Mouse (Mus musculus): Measurements from ENCODE around the gene 4930451I11Rik. TPM values are rescaled to one million over a fixed set of nuclear protein-coding genes. Genes with fewer than 3 reads are reported as not detected.

4930451I11Rik gene
- polyA plus RNA-seq, 1 experiment from 2014 or later = not detected

DNA sequence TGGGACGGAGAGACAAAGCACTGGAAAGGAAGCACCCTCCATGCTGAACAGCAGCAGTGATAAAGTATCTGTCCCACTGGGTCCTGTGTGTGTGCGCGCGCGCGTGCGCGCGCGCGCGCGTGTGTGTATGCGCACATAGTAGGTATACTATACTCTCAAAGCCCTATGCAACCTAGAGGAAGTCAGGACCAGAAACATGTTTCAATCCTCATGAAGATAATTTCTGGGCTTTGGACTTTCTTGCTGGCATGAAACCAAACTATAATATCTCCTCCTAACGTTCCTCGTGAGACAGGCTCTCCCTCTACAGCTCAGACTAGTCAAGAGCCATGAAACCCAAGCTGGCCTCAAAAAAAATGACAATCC, 30.4 kb downstream of the 4930451I11Rik start:
- H3K27ac ChIP-seq (ENCODE audit: low read depth, low read length) = no peak overlapping the region
- H3K9ac ChIP-seq (ENCODE audit: low read depth, low read length) = 0 out of 2 replicates have a peak overlapping the region, but pooled peaks have one; percentile 12
- WGBS = 90% methylated on average over 16 of the region's 16 CpGs

GRCm38 (mm10) chr7:126800269-126801056, 31.0 kb downstream of the 4930451I11Rik start:
- no peak for DNase-seq (ENCODE audit: low spot score)
- ATAC-seq (replicated peaks; ENCODE audit: low FRiP score) = no peak
- H3K36me3 ChIP-seq (ENCODE audit: control insufficient read depth, insufficient read depth, low read length) = peaks cover 22% of the 10 kb centered on the region
- H3K4me3 ChIP-seq (ENCODE audit: low read depth, low read length) = peak overlapping the region; percentile 97
- peak overlapping the region; percentile 84 for H3K9ac ChIP-seq (ENCODE audit: low read depth, low read length)
- H3K27ac ChIP-seq (ENCODE audit: low read depth, low read length) = peak overlapping the region; percentile 95
- peak overlapping the region; percentile 82 for H3K4me2 ChIP-seq
- no peaks in the 10 kb centered on the region for H3K9me3 ChIP-seq (ENCODE audit: control insufficient read depth, low read length)
- 57% methylated on average over 5 of the region's 5 CpGs for WGBS
- H3K27me3 ChIP-seq (replicated peaks; ENCODE audit: control insufficient read depth, insufficient read depth, low read length) = no peaks in the 10 kb centered on the region
- H3K4me1 ChIP-seq (replicated peaks; ENCODE audit: control insufficient read depth, insufficient read depth, low read length) = peaks cover 37% of the 10 kb centered on the region

More for the DNA sequence above, 30.4 kb downstream of the 4930451I11Rik start:
- H3K4me3 ChIP-seq (ENCODE audit: low read depth, low read length) = no peak overlapping the region
- peaks cover 34% of the 10 kb centered on the region for H3K4me1 ChIP-seq (replicated peaks; ENCODE audit: control insufficient read depth, insufficient read depth, low read length)
- H3K9me3 ChIP-seq (ENCODE audit: control insufficient read depth, low read length) = no peaks in the 10 kb centered on the region
- DNase-seq (ENCODE audit: low spot score) (no peak), ATAC-seq (replicated peaks; ENCODE audit: low FRiP score) (no peak)
- H3K27me3 ChIP-seq (replicated peaks; ENCODE audit: control insufficient read depth, insufficient read depth, low read length) = no peaks in the 10 kb centered on the region
- peaks cover 17% of the 10 kb centered on the region for H3K36me3 ChIP-seq (ENCODE audit: control insufficient read depth, insufficient read depth, low read length)
- H3K4me2 ChIP-seq = no peak overlapping the region

DNA sequence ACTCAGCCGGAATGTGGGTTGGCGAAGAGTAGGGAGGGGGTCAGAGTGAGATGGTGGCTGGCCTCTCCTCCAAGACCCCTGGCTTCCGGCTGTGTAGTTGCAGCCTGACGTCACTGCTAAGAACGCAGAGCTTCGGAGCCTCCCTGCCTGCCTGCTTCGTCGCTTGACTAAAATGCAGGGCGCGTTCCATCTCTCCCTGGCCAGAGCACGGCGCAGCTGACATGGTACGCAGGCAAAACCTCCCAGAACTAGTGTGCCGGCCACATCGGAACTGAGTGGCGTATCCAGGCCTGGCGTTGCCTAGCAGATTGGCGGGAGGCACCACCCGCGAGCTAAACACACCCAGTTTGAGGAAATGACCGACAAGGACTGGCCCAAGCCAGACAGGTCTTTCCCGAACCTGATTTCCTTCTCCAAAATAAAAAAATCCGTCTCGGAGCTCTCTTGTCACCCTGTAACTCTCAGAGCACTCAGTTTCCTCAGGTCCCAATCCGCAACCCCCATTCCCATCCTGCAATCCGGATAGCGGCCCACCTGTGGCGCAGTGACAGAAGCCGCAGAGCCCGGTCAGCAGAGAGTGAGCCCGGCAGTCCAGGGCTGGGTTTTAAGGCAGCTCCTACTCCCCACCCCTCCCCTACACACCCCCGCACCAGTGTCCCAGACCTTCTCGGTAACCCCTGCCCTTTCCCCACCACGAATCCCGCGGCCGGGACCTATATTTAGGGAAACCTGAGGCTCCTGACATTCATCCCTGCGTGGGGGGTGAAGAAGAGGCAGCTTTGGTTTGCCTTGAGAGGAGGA, 31.8 kb downstream of the 4930451I11Rik start:
- H3K9ac ChIP-seq (ENCODE audit: low read depth, low read length) = peak overlapping the region; percentile 84
- DNase-seq (ENCODE audit: low spot score) (peak; percentile 83), ATAC-seq (replicated peaks; ENCODE audit: low FRiP score) (peak; percentile 76)
- H3K4me1 ChIP-seq (replicated peaks; ENCODE audit: control insufficient read depth, insufficient read depth, low read length) = peaks cover 44% of the 10 kb centered on the region
- H3K36me3 ChIP-seq (ENCODE audit: control insufficient read depth, insufficient read depth, low read length) = peaks cover 28% of the 10 kb centered on the region
- H3K4me3 ChIP-seq (ENCODE audit: low read depth, low read length) = peak overlapping the region; percentile 97
- H3K9me3 ChIP-seq (ENCODE audit: control insufficient read depth, low read length) = no peaks in the 10 kb centered on the region
- no peaks in the 10 kb centered on the region for H3K27me3 ChIP-seq (replicated peaks; ENCODE audit: control insufficient read depth, insufficient read depth, low read length)
- 2% methylated on average over 38 of the region's 38 CpGs for WGBS
- peak overlapping the region; percentile 82 for H3K4me2 ChIP-seq
- H3K27ac ChIP-seq (ENCODE audit: low read depth, low read length) = peak overlapping the region; percentile 95

DNA sequence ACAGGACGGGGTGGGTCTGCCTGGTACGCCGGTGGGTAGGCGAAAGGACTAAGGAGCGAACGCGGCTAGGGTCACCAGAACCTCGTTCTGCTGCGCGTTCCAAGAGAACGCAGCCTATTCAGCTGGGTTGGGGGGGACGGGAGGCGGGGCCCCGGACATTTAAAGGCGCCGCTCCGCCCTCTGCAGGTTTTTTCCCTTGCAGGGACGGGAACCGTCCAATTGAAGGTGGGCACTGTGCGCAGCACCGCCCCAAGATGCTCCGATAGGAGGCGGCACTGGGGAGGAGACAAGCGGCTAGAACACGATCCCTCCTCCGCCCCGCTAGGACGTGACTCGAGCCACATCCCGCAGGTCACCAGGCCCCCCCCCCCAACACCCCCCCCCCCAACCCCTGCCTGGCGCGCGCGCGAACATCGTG, 32.4 kb downstream of the 4930451I11Rik start:
- Histone ChIP-seq H3K4me3 (ENCODE audit: low read depth, low read length) (peak overlapping the region; percentile 97), H3K4me2 (peak overlapping the region; percentile 82), H3K27ac (ENCODE audit: low read depth, low read length) (peak overlapping the region; percentile 98), H3K9me3 (ENCODE audit: control insufficient read depth, low read length) (no peaks in the 10 kb centered on the region), H3K9ac (ENCODE audit: low read depth, low read length) (peak overlapping the region; percentile 97), H3K27me3 (replicated peaks; ENCODE audit: control insufficient read depth, insufficient read depth, low read length) (no peaks in the 10 kb centered on the region), H3K36me3 (ENCODE audit: control insufficient read depth, insufficient read depth, low read length) (peaks cover 30% of the 10 kb centered on the region), H3K4me1 (replicated peaks; ENCODE audit: control insufficient read depth, insufficient read depth, low read length) (peaks cover 49% of the 10 kb centered on the region)
- DNase-seq (ENCODE audit: low spot score) (peak; percentile 93), ATAC-seq (replicated peaks; ENCODE audit: low FRiP score) (peak; percentile 93)
- under 1% methylated on average over 36 of the region's 36 CpGs for WGBS

DNA sequence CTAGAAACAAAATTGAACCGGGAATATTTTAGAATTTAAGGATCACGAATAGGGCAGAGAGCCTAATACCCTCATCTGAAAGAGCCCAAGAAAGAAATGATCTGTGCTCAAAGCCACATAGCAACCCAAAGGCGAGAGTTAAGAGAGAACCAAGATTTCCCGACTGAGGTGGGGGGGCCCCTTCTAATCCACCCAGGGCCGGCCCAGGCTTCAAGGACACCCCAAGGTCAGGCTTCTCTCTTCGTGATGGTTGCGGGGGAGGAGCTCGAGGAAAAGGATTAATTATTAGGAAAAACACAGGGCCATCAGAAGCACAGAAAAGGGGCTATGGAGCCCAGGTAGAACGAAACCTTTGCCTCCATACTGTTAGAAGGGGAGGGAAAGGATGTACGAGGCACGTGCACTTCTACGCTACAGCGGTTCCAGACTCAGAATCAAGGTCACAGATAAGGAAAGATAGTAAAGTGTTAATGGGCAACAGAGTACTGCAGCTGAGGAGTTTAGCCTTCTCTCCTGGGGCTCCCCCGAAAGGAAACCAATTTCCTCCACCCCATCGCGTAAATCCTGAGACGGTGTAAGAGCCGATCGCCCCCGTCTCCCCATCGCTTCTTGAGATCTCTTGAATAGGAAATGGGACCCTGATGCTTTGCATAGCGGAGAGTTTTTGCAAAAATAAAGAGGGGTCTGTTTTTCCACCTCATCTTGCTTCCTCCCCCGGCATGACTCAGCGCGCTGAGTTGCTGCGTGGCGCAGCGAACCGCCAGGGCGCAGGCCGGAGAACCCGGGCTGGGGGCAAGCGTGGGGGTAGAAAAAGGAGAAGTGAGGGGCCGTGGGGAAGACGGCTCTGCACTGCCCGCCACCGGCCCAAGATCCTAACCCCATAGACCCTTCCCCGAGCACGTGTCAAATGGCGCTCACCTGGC, 33.1 kb downstream of the 4930451I11Rik start:
- DNase-seq (ENCODE audit: low spot score) (no peak), ATAC-seq (replicated peaks; ENCODE audit: low FRiP score) (no peak)
- Histone ChIP-seq H3K27me3 (replicated peaks; ENCODE audit: control insufficient read depth, insufficient read depth, low read length) (no peaks in the 10 kb centered on the region), H3K9me3 (ENCODE audit: control insufficient read depth, low read length) (no peaks in the 10 kb centered on the region), H3K36me3 (ENCODE audit: control insufficient read depth, insufficient read depth, low read length) (peaks cover 30% of the 10 kb centered on the region), H3K27ac (ENCODE audit: low read depth, low read length) (peak overlapping the region; percentile 98), H3K4me2 (peak overlapping the region; percentile 82), H3K4me3 (ENCODE audit: low read depth, low read length) (peak overlapping the region; percentile 97), H3K4me1 (replicated peaks; ENCODE audit: control insufficient read depth, insufficient read depth, low read length) (peaks cover 50% of the 10 kb centered on the region), H3K9ac (ENCODE audit: low read depth, low read length) (peak overlapping the region; percentile 97)
- 0% methylated on average over 40 of the region's 40 CpGs for WGBS

DNA sequence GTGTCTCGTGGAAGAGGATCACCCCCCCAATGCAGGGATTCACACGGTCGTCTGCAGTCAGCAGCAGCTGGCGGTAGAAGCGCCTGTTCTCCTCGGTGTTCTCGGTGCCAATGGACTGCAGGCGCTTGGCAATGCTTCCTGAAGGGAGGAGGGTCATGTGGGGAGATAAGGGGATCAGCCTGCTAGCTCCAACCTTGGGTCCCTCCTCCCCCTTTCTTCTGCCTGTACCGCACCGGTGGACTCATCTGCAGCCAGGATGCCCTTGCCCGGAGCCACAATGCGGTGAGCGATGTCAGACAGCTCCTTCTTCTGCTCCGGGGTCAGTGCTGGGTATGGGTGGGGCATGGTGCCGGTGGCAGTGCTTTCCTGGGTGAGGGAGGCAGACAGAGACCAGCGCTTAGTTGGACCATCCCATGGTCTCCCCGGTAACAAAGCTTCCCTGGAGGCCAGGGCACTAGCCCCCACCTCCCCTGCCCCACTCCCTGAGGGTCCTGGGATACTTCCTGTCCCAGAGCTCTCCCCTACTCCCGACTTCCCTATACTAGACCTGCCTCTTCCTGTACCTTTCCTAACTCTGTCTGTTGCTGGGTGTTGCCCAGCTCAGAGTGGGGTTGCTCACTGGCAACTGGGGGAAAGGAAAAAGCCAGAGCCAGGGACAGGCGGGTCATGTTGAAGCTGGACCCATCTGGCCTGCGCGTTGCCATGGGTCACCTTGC, 33.9 kb downstream of the 4930451I11Rik start, which contains the start of gene Fam57b:
TSS of gene Fam57b (plus strand) at position 258 of the 716 bp plus-strand sequence.
- peak within 1 kb of the TSS; percentile 97 for H3K9ac ChIP-seq (ENCODE audit: low read depth, low read length)
- H3K4me1 ChIP-seq (replicated peaks; ENCODE audit: control insufficient read depth, insufficient read depth, low read length) = peaks cover 50% of the 10 kb centered on the region
- no peaks in the 10 kb centered on the region for H3K9me3 ChIP-seq (ENCODE audit: control insufficient read depth, low read length)
- WGBS = 21% methylated on average over 21 of the region's 21 CpGs
- peak within 1 kb of the TSS; percentile 97 for H3K4me3 ChIP-seq (ENCODE audit: low read depth, low read length)
- DNase-seq (ENCODE audit: low spot score) (no peak), ATAC-seq (replicated peaks; ENCODE audit: low FRiP score) (no peak)
- peak within 1 kb of the TSS; percentile 82 for H3K4me2 ChIP-seq
- peaks cover 30% of the 10 kb centered on the region for H3K36me3 ChIP-seq (ENCODE audit: control insufficient read depth, insufficient read depth, low read length)
- H3K27ac ChIP-seq (ENCODE audit: low read depth, low read length) = peak within 1 kb of the TSS; percentile 98
- no peaks in the 10 kb centered on the region for H3K27me3 ChIP-seq (replicated peaks; ENCODE audit: control insufficient read depth, insufficient read depth, low read length)

DNA sequence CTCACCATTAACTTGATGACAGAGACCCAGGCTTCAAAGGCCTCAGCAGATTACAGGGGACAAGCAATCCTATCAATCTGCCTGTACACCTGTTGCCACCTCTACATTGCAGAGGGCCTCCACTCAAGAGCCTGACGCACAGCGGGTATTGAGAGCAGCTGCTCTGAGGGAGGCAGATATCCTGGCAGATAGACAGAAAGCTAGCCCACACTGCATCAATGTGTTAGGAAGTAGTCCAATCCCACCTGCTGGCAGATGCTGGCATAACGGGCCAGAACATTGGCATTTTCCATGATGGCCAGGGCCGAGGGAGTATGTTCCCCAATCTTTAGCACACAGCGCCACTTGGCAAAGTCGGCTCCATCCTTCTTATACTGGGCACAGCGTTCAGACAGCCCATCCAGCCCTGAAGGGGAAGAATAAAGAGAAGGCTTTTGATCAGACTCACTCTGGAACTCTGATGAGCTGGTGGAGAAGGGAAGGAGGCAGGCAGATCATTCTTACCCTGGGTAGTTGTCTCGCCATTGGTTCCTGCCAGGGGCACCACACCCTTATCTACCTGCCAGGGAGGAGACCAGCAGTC, 35.0 kb downstream of the 4930451I11Rik start:
- 79% methylated on average over 8 of the region's 8 CpGs for WGBS
- H3K27ac ChIP-seq (ENCODE audit: low read depth, low read length) = peak overlapping the region; percentile 98
- ATAC-seq (replicated peaks; ENCODE audit: low FRiP score) (no peak), DNase-seq (ENCODE audit: low spot score) (no peak)
- peaks cover 30% of the 10 kb centered on the region for H3K36me3 ChIP-seq (ENCODE audit: control insufficient read depth, insufficient read depth, low read length)
- no peaks in the 10 kb centered on the region for H3K9me3 ChIP-seq (ENCODE audit: control insufficient read depth, low read length)
- peak overlapping the region; percentile 97; the same call in 1 of the 2 replicates for H3K9ac ChIP-seq (ENCODE audit: low read depth, low read length)
- H3K4me3 ChIP-seq (ENCODE audit: low read depth, low read length) = peak overlapping the region; percentile 97
- H3K27me3 ChIP-seq (replicated peaks; ENCODE audit: control insufficient read depth, insufficient read depth, low read length) = no peaks in the 10 kb centered on the region
- H3K4me2 ChIP-seq = peak overlapping the region; percentile 82
- H3K4me1 ChIP-seq (replicated peaks; ENCODE audit: control insufficient read depth, insufficient read depth, low read length) = peaks cover 51% of the 10 kb centered on the region
